Mouse (Mus musculus) sigmoid colon, adult 10 weeks (tissue): Measurements from ENCODE around the gene Prkar2a. TPM values are rescaled to one million over a fixed set of nuclear protein-coding genes. Genes with fewer than 3 reads are reported as not detected.

Experiments used
- polyA plus RNA-seq: library from polyadenylated mRNA; stranded (reverse); fragments of 350-450 nt; fragmentation: Illumina TruSeq; extraction: RNeasy Lipid Tissue Mini Kit (QIAGEN cat#74804); gene quantifications from one replicate; pipeline ENCODE4 v1.2.3, GENCODE M21; 2014; ENCODE audit warnings: low read depth, low replicate concordance

Prkar2a gene
- 248 TPM for polyA plus RNA-seq

GRCm38 (mm10) chr9:108689106-108689505, at the start of gene Prkar2a:
Gene Prkar2a (plus strand): TSS chr9:108689314.

DNA sequence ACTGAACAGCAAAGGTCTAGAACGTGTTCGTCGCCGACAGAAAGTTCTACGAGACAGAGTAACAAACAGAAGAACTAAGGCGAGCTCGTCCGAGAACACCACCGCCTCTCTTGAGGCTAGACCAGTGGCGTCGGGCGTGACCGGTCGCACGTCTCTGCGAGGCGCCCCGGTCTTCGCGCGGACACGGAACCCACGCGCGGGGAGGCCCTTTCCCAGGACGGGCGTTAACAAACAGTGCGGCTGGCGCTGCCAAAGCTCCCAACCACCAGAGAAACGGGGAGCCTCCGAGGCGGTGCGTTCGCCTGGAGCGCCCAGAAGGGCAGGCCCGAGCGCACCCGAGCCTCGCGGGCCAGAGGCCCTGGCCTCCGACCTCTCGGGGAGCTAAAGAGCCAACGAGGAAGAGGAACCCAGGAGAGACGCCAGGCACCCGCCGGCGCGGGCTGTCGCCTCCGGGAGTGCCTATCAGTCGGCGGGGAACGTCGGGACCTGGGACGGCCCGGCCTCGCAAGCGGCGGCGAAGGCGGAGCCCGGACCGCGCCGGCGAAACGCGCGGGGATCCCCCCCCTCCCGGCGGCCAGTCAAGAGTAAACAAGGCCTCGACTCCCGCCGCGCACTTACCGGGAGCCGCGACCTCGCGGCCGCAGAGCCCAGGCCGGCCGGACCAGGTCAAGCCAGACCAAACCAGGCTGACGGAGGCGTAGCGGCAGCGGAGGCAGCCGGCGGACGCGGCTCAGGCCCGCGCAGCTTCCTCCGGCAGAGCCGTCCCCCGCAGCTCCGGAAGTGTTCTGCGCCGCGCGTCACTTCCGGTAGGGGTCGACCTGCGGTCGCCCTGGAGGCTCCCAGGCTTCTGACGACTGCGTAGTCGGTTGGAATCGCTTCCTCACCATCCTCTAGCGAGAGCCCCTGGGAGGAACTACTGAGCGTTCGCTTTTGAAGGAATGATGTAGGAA, 40.2 kb upstream of the Prkar2a start, which contains the start of gene Arih2:
Gene Arih2 (minus strand): TSS at position 776 of the 950 bp plus-strand sequence.

GRCm38 (mm10) chr9:108661677-108662612, 27.2 kb upstream of the Prkar2a start, which contains the start of gene Slc25a20:
Gene Slc25a20 (plus strand): TSS chr9:108662088.

DNA sequence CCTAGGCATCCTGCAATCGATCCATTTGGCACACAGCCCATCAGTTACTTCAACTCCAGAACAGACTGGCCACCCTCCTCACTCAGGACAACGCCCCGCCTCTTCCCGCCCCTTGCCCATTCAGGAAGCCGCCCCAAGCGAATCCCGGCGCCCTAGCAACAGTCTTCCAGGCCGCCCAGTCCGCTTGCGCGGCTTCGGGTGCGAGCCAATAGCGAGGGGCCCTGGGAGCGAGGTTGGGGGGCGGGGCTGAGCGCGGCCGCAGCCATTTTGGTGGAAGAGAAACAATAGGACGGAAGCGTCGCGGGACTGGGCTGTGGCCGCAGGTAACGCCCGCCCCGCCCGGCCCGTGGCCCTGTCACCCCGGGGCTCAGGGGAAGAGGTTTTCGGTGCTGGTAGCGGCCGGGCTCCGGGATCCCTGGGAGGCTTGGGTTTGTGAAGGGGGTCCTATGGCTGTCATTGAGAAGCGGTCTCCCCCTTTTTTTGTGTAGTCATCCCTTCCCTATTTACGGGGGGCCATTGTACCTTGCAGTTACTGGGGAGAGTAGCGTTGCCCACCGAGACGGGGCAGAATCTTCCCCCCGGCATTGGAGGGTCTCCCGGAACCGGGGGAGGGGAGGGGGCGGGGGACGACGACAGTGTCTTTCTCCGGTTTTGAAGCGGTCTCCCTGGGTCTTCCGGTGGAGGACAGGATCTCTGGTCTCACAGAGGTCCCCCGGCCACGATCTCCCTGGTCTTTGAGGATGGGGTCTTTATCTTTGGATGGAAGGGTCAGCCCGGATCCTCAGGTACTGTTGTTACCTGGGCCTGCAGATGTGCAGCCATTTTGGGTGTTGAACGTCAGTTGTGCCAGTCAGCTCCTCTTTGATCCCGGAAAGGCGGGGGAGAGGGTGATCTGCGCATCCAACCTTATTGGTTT, 94.7 kb downstream of the Prkar2a start, which contains the start of gene Ip6k2:
Gene Ip6k2 (plus strand): TSS at position 249 of the 916 bp plus-strand sequence.

Other genes with a start within 250 kb of the Prkar2a start
- gene Ccdc71, start 228.8 kb upstream of the Prkar2a start, polyA plus RNA-seq = 4.0 TPM
- 1.5 TPM for gene Klhdc8b, start 227.7 kb upstream of the Prkar2a start, polyA plus RNA-seq
- 5.1 TPM for gene Lamb2, start 209.6 kb upstream of the Prkar2a start, polyA plus RNA-seq
- gene Usp19, start 198.7 kb upstream of the Prkar2a start, polyA plus RNA-seq = 12.2 TPM
- gene Qars, start 181.6 kb upstream of the Prkar2a start, polyA plus RNA-seq = 103 TPM
- 57.5 TPM for gene Qrich1, start 172.5 kb upstream of the Prkar2a start, polyA plus RNA-seq
- gene Impdh2, start 129.0 kb upstream of the Prkar2a start, polyA plus RNA-seq = 31.5 TPM
- 2.2 TPM for gene Ndufaf3, start 121.9 kb upstream of the Prkar2a start, polyA plus RNA-seq
- gene Dalrd3, start 119.4 kb upstream of the Prkar2a start, polyA plus RNA-seq = 3.3 TPM
- gene Wdr6, start 110.6 kb upstream of the Prkar2a start, polyA plus RNA-seq = 1.4 TPM
- gene P4htm, start 91.6 kb upstream of the Prkar2a start, polyA plus RNA-seq = not detected
- gene Arih2, start 39.9 kb upstream of the Prkar2a start, polyA plus RNA-seq = 70.6 TPM
- gene Slc25a20, start 27.2 kb upstream of the Prkar2a start, polyA plus RNA-seq = 204 TPM
- 135 TPM for gene Ip6k2, start 94.5 kb downstream of the Prkar2a start, polyA plus RNA-seq
- gene Nckipsd, start 119.1 kb downstream of the Prkar2a start, polyA plus RNA-seq = not detected
- gene Celsr3, start 137.0 kb downstream of the Prkar2a start, polyA plus RNA-seq = 0.06 TPM
- gene Slc26a6, start 164.0 kb downstream of the Prkar2a start, polyA plus RNA-seq = 0.32 TPM
- gene Tmem89, start 225.3 kb downstream of the Prkar2a start, polyA plus RNA-seq = not detected
- 46.7 TPM for gene Uqcrc1, start 247.3 kb downstream of the Prkar2a start, polyA plus RNA-seq